Mouse (Mus musculus): ENCODE data around the gene Tmem208.
A peak's percentile ranks its signal among the peaks of the same experiment; 100 is the strongest.

Tmem208 gene

GRCm38 (mm10) chr8:105355179-105356024 is 29.2 kb downstream of the Tmem208 start:
- DNase-seq = peak; percentile 55 to 57

- no peak for DNase-seq
These were observed 30.5 kb downstream of the Tmem208 start for GRCm38 (mm10) chr8:105356681-105357080.

DNA sequence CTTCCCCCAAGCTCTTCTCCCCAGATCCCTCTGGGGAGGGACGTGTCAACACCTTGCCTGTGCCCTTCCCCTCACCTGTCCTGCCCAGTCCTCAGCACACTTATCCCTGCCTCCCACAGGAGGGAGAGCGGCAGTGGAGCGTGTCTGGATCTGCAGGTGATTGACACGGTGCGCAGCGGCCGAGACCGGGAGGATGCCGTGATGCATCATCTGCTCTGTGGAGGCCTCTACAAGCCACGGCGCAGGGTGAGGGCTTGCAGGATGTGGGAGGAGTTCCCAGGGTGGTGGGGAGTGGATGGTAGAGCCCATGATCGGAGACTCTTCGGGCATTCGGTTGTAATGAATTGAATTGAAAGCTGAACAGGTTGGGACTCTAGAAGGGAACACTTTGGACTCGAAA is 33.1 kb downstream of the Tmem208 start:
- DNase-seq = no peak

GRCm38 (mm10) chr8:105359646-105360045 is 33.5 kb downstream of the Tmem208 start:
- no peak for DNase-seq

DNA sequence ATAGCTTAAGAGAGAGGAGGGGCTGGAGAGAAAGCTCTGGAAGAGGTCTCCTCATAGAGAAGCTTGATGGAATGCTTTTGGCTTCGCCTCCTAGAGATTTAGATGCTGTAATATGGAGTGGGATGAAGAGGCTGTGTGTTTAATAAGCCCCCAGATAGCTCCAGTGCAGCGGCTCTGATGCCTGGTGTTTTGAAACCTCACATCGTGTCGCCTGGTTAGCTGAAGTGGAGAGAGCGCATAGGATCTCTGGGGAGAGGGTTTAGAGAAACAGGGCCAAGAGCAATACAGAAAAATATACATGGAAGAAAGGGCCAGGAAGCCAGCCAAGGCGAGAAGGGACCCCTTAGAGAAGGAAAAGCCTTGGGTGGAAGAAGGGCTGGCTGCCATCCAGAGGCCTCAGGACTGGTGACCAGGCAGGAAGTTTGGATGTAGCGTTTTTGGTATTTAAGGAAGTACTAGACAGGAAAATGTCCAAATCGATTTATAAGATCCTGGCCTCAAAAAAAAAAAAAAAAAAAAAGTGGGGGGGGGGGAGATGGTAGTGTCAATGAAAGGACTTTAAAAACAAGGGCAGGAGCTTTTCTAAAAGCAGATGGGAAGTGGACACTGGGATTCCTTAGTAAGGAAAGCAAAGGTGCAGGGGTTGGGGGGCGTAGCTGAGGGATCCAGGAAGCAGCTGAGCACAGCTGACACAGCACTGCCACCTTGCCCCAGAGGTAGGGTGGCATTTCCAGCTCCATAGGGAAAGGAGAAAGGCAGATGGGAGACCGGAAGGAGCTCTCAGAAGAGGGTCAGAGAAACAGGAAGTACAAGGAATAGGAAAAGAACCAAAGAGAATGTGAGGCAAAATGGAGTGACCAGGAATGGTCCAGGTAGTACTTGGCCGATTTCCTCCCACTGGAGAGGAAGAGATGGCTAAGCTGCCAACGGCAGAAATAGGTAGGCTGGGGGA is 35.9 kb downstream of the Tmem208 start:
- peak in 1 of 2 experiments; percentile 45 for DNase-seq

DNA sequence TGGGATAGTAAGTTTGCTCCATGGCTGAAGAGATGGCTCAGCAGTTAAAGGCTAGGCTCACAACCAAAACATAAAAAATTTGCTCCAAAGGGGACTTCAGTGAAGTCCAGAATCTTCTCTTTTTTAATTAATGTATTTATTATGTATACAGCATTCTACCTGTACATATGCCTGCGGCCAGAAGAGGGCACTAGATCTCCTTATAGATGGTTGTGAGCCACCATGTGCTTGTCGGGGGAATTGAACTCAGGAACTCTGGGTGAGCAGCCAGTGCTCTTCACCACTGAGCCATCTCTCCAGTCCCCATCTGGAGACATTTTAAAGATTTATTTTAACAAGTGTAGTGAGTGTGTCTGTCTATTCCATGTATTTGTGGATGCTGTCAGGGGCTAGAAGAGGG is 41.0 kb downstream of the Tmem208 start:
- DNase-seq = no peak

- DNase-seq = no peak
These were observed 46.3 kb downstream of the Tmem208 start for GRCm38 (mm10) chr8:105372473-105372872.

DNA sequence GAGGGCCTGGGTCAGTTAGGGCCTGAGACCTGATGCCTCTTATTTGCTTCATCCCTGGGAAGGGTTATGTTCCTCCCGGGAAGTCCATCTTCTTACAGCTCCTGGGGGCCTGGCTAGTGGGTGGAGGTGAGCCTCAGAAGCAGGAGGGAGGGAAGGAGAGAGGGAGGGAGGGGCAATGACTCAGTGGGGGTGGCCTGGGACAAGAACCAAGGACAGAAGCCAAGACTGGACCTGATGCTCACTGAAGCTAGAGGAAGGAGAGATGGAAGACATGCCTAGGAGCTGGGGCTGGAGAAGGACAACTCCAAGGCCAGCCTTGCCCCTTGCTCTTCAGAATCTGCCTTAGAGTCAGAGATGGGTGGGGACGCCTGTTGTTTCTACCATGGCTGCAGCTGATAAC is 46.9 kb downstream of the Tmem208 start, which contains the start of gene Plekhg4:
Gene Plekhg4 (plus strand): TSS at position 243 of the 400 bp plus-strand sequence.
- no peak for DNase-seq

GRCm38 (mm10) chr8:105374513-105374966 is 48.4 kb downstream of the Tmem208 start:
- DNase-seq = no peak

DNA sequence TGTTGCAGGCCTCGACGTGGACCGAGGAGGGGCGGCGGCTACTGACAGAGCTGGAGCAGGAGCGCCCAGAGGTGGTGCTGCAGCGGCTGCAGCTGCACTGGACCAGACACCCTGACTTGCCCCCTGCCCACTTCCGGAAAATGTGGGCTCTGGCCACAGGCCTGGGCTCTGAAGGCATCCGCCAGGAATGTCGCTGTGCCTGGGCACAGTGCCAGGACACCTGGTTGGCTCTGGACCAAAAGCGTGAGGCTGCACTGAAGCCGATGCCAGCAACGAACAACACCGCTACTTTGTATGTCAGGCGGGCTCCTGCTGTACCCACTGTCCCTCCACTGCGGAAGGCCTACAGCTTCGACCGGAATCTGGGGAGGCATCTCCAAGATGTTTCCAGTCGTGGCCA is 52.5 kb downstream of the Tmem208 start:
- peak; percentile 66 to 78 for DNase-seq

GRCm38 (mm10) chr8:105380308-105380707 is 54.2 kb downstream of the Tmem208 start:
- no peak for DNase-seq

GRCm38 (mm10) chr8:105384070-105384469 is 57.9 kb downstream of the Tmem208 start:
- no peak for DNase-seq

Measured in kidney, adult 8-10 months (tissue).